8 mouse cellular contexts compared by ENCODE assay signal in genomic region chr12:111037241-111038180, GRCm38 (mm10). TPM values are rescaled to one million over a fixed set of nuclear protein-coding genes. Genes with fewer than 3 reads are reported as not detected.
DNase-seq lines count a peak whose midpoint lies in the region; ATAC-seq and TF ChIP-seq lines count a peak whose summit lies in the region.

No protein-coding gene starts in this region.

- no peak for TF ChIP-seq CTCF in bone marrow, adult 2 months (IDR thresholded peaks at IDR 0.05; ENCODE audit: control insufficient read depth, insufficient read depth, low read length)

- no peaks in the 10 kb centered on the region for H3K36me3 ChIP-seq in forebrain, embryonic 14.5 days (ENCODE audit: control insufficient read depth, insufficient read depth, low read length)
- no peaks in the 10 kb centered on the region for H3K36me3 ChIP-seq in hindbrain, embryonic 16.5 days (ENCODE audit: control insufficient read depth, insufficient read depth, low read length)
- H3K36me3 ChIP-seq in liver, embryonic 11.5 days (ENCODE audit: control insufficient read depth, insufficient read depth, low read length), result peaks cover 2% of the 10 kb centered on the region; the same call in 1 of the 2 replicates
- H3K36me3 ChIP-seq in neural tube, embryonic 12.5 days, result peaks cover 3% of the 10 kb centered on the region; the same call in 1 of the 2 replicates

- no peaks in the 10 kb centered on the region for H3K27me3 ChIP-seq in forebrain, embryonic 14.5 days (replicated peaks; ENCODE audit: control insufficient read depth, insufficient read depth, low read length)
- H3K27me3 ChIP-seq in hindbrain, embryonic 16.5 days (replicated peaks; ENCODE audit: control insufficient read depth, insufficient read depth, low read length), result no peaks in the 10 kb centered on the region
- H3K27me3 ChIP-seq in liver, embryonic 11.5 days (replicated peaks; ENCODE audit: control insufficient read depth, insufficient read depth, low read length), result no peaks in the 10 kb centered on the region
- H3K27me3 ChIP-seq in neural tube, embryonic 12.5 days (replicated peaks), result no peaks in the 10 kb centered on the region

- 43% methylated on average over 18 of the region's 18 CpGs for WGBS in bone marrow, adult 2 months
- WGBS in forebrain, embryonic 14.5 days, result 63% methylated on average over 18 of the region's 18 CpGs
- 55% methylated on average over 18 of the region's 18 CpGs for WGBS in hindbrain, embryonic 16.5 days
- WGBS in liver, embryonic 11.5 days, result 47% methylated on average over 18 of the region's 18 CpGs
- WGBS in neural tube, embryonic 12.5 days, result 53% methylated on average over 18 of the region's 18 CpGs

- peak overlapping the region; percentile 70 for H3K4me2 ChIP-seq in forebrain, embryonic 14.5 days (ENCODE audit: low read length)
- peak overlapping the region; percentile 87 for H3K4me2 ChIP-seq in hindbrain, embryonic 16.5 days (ENCODE audit: low read length)
- peak overlapping the region; percentile 92 for H3K4me2 ChIP-seq in liver, embryonic 11.5 days
- peak overlapping the region; percentile 95 for H3K4me2 ChIP-seq in neural tube, embryonic 12.5 days (replicated peaks)

- H3K9me3 ChIP-seq in forebrain, embryonic 14.5 days (replicated peaks; ENCODE audit: control insufficient read depth, low read length), result no peaks in the 10 kb centered on the region
- no peaks in the 10 kb centered on the region for H3K9me3 ChIP-seq in hindbrain, embryonic 16.5 days (ENCODE audit: control insufficient read depth, low read length)
- no peaks in the 10 kb centered on the region for H3K9me3 ChIP-seq in liver, embryonic 11.5 days (ENCODE audit: control insufficient read depth, low read length)
- no peaks in the 10 kb centered on the region for H3K9me3 ChIP-seq in neural tube, embryonic 12.5 days

- peak overlapping the region; percentile 82 for H3K9ac ChIP-seq in forebrain, embryonic 14.5 days (ENCODE audit: low read length)
- H3K9ac ChIP-seq in hindbrain, embryonic 16.5 days (ENCODE audit: low read depth, low read length), result peak overlapping the region; percentile 87
- H3K9ac ChIP-seq in liver, embryonic 11.5 days (ENCODE audit: low read depth, low read length), result peak overlapping the region; percentile 99; the same call in 1 of the 2 replicates
- peak overlapping the region; percentile 94 for H3K9ac ChIP-seq in neural tube, embryonic 12.5 days

- ATAC-seq in forebrain, embryonic 14.5 days, result no peak
- ATAC-seq in hindbrain, embryonic 16.5 days, result no peak
- no peak for ATAC-seq in liver, embryonic 11.5 days (replicated peaks; ENCODE audit: low FRiP score)
- no peak for ATAC-seq in neural tube, embryonic 12.5 days (ENCODE audit: low FRiP score, low read depth)

- DNase-seq in layer of hippocampus, adult 9-11 months, result peak; percentile 26
- no peak for DNase-seq in layer of hippocampus, adult 9-10 months (ENCODE audit: low spot score)
- DNase-seq in forebrain, embryonic 14.5 days (ENCODE audit: low spot score), result no peak
- peak; percentile 56 for DNase-seq in liver, embryonic 11.5 days (ENCODE audit: low spot score)
- no peak for DNase-seq in urinary bladder, postnatal 10 days (ENCODE audit: low spot score)

- TF ChIP-seq POLR2A in bone marrow, adult 2 months (IDR thresholded peaks at IDR 0.05; ENCODE audit: borderline replicate concordance, control insufficient read depth, low read depth, low read length), result no peak

- no peak overlapping the region for H3K4me3 ChIP-seq in bone marrow, adult 2 months (replicated peaks; ENCODE audit: control insufficient read depth, low read depth, low read length)
- peak overlapping the region; percentile 95 for H3K4me3 ChIP-seq in forebrain, embryonic 14.5 days (ENCODE audit: low read depth, low read length)
- H3K4me3 ChIP-seq in hindbrain, embryonic 16.5 days (ENCODE audit: low read length), result peak overlapping the region; percentile 71
- H3K4me3 ChIP-seq in liver, embryonic 11.5 days (ENCODE audit: low read depth, low read length), result peak overlapping the region; percentile 84
- peak overlapping the region; percentile 97; the same call in 1 of the 2 replicates for H3K4me3 ChIP-seq in neural tube, embryonic 12.5 days

- peaks cover 6% of the 10 kb centered on the region for H3K4me1 ChIP-seq in bone marrow, adult 2 months (ENCODE audit: control insufficient read depth, insufficient read depth, low read length)
- H3K4me1 ChIP-seq in forebrain, embryonic 14.5 days (ENCODE audit: control insufficient read depth, insufficient read depth, low read length), result peaks cover 15% of the 10 kb centered on the region
- peaks cover 15% of the 10 kb centered on the region for H3K4me1 ChIP-seq in hindbrain, embryonic 16.5 days (ENCODE audit: control insufficient read depth, insufficient read depth, low read depth, low read length)
- peaks cover 37% of the 10 kb centered on the region for H3K4me1 ChIP-seq in liver, embryonic 11.5 days (replicated peaks; ENCODE audit: control insufficient read depth, insufficient read depth, low read length)
- peaks cover 22% of the 10 kb centered on the region for H3K4me1 ChIP-seq in neural tube, embryonic 12.5 days

- peak overlapping the region; percentile 38 for H3K27ac ChIP-seq in bone marrow, adult 2 months (ENCODE audit: control insufficient read depth, insufficient read depth, low read depth, low read length, poor library complexity)
- peak overlapping the region; percentile 99 for H3K27ac ChIP-seq in forebrain, embryonic 14.5 days (ENCODE audit: low read depth, low read length)
- peak overlapping the region; percentile 99 for H3K27ac ChIP-seq in hindbrain, embryonic 16.5 days (ENCODE audit: low read depth, low read length)
- peak overlapping the region; percentile 99 for H3K27ac ChIP-seq in liver, embryonic 11.5 days (ENCODE audit: low read depth, low read length)
- no peak overlapping the region for H3K27ac ChIP-seq in neural tube, embryonic 12.5 days

RNA-seq across cellular contexts. Expression of gene Rcor1, which starts 1.6 kb away (rescaled TPM):
- polyA plus RNA-seq in bone marrow, adult 2 months (2011; ENCODE audit: insufficient read depth, insufficient read length, low replicate concordance, missing spikeins), result 9.9 and 14.6 TPM in 2 replicates
- 8.5 and 9.7 TPM in 2 replicates for polyA plus RNA-seq in forebrain, embryonic 14.5 days (2014; fragmentation: Nextera tagmentation; extraction: Ambion mirVana)
- 4.1 and 4.5 TPM in 2 replicates for polyA plus RNA-seq in hindbrain, embryonic 16.5 days (2015; fragmentation: Nextera tagmentation; extraction: Ambion mirVana)
- 17.4 and 18.2 TPM in 2 replicates for polyA plus RNA-seq in liver, embryonic 11.5 days (2014; fragmentation: Nextera tagmentation; extraction: Ambion mirVana)
- polyA plus RNA-seq in neural tube, embryonic 12.5 days (2016; fragmentation: Nextera tagmentation; extraction: Ambion mirVana), result 7.9 and 8.5 TPM in 2 replicates

RNA-seq across cellular contexts. Expression of gene Ankrd9, which starts 58.7 kb away (rescaled TPM):
- polyA plus RNA-seq in bone marrow, adult 2 months (2011; ENCODE audit: insufficient read depth, insufficient read length, low replicate concordance, missing spikeins), result 19.7 and 28.6 TPM in 2 replicates
- polyA plus RNA-seq in forebrain, embryonic 14.5 days (2014; fragmentation: Nextera tagmentation; extraction: Ambion mirVana), result 6.0 and 7.2 TPM in 2 replicates
- polyA plus RNA-seq in hindbrain, embryonic 16.5 days (2015; fragmentation: Nextera tagmentation; extraction: Ambion mirVana), result 12.2 and 14.2 TPM in 2 replicates
- polyA plus RNA-seq in liver, embryonic 11.5 days (2014; fragmentation: Nextera tagmentation; extraction: Ambion mirVana), result 32.9 and 33.3 TPM in 2 replicates
- polyA plus RNA-seq in neural tube, embryonic 12.5 days (2016; fragmentation: Nextera tagmentation; extraction: Ambion mirVana), result 9.5 and 10.5 TPM in 2 replicates

Comparison
In these comparisons a context has a peak if more than half of its experiments do, and no peak if none do; other contexts are left out.
1. DNase-seq: peak in layer of hippocampus, adult 9-11 months (single experiment) and liver, embryonic 11.5 days (single experiment); none in layer of hippocampus, adult 9-10 months (single experiment), forebrain, embryonic 14.5 days (single experiment) and urinary bladder, postnatal 10 days (single experiment).
2. Peak in every context shown above with its lines, with median percentiles within 50 percentile points of each other: H3K4me2 ChIP-seq and H3K9ac ChIP-seq.